Mouse (Mus musculus) thymus, adult 2 months (tissue): ENCODE measurements at regions not wholly inside any gene's neighbourhood (a gene's known extent, or its start where the extent isn't known, plus 50 kb on each side); places are given as distances from the start of the nearest gene placed in this dataset.

Source experiments
- CTCF ChIP-seq: fragments of 200-500 bp; IDR thresholded peaks from 2 replicates; pipeline ENCODE4 v1.5.1; 2012; ENCODE audit warnings: mild to moderate bottlenecking, control low read depth, low read length, moderate library complexity, borderline replicate concordance; ENCODE audit not compliant: control insufficient read depth, poor library complexity, insufficient read depth; ENCODE audit errors: extremely low read depth
- POLR2A ChIP-seq: fragments of 200-500 bp; IDR thresholded peaks from 2 replicates; pipeline ENCODE4 v1.6.1; 2012; ENCODE audit warnings: mild to moderate bottlenecking, low read length, control low read depth, moderate library complexity; ENCODE audit not compliant: control insufficient read depth, poor library complexity, insufficient read depth; ENCODE audit errors: extremely low read depth

GRCm38 (mm10) chr7:118309733-118310132 is 66.3 kb upstream of the Smg1 start:
- no peak for TF ChIP-seq CTCF
- no peak for TF ChIP-seq POLR2A
